Mouse (Mus musculus): ENCODE results near the gene Klhl2. TPM values are rescaled to one million over a fixed set of nuclear protein-coding genes. Genes with fewer than 3 reads are reported as not detected.

Klhl2 gene
- polyA plus RNA-seq, 1 experiment from 2014 or later: 23.3 TPM

GRCm38 (mm10) chr8:64788715-64789114 is 61.1 kb downstream of the Klhl2 start:
- no peak for ATAC-seq (ENCODE audit: low FRiP score)

DNA sequence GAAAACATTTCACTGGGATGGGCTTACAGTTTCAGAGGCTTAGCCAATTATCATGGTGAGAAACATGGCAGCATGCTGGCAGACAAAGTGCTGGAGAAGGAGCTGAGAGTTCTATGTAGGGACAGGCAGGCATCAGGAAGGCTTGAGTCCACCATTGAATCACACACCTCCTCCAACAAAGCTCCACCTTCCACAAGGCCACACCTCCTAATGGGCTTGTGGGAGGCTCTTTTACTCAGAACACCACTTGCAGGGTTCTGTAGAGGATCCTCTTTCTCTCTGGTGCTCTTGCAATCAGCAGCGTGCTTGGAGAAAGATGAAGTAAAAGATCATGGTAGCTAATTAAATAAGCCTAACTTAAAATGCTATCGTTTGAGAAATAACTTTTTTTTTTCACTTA is 63.0 kb downstream of the Klhl2 start:
- no peak for ATAC-seq (ENCODE audit: low FRiP score)
- H3K27me3 ChIP-seq: no peaks in the 10 kb centered on the region
- 91% methylated on average over 2 of the region's 2 CpGs for WGBS
- no peak overlapping the region for H3K4me3 ChIP-seq
- no peak overlapping the region for H3K27ac ChIP-seq
- no peaks in the 10 kb centered on the region for H3K9me3 ChIP-seq
- no peak overlapping the region for H3K4me2 ChIP-seq
- no peak overlapping the region for H3K9ac ChIP-seq
- no peaks in the 10 kb centered on the region for H3K36me3 ChIP-seq
- 0 out of 2 replicates have a peak, but pooled peaks cover 5% of the 10 kb centered on the region for H3K4me1 ChIP-seq (replicated peaks)

More at GRCm38 (mm10) chr8:64788715-64789114, 61.1 kb downstream of the Klhl2 start:
- no peaks in the 10 kb centered on the region for H3K27me3 ChIP-seq
- H3K4me3 ChIP-seq: no peak overlapping the region
- 0 out of 2 replicates have a peak, but pooled peaks cover 5% of the 10 kb centered on the region for H3K4me1 ChIP-seq (replicated peaks)
- no peaks in the 10 kb centered on the region for H3K9me3 ChIP-seq
- H3K36me3 ChIP-seq: no peaks in the 10 kb centered on the region
- no peak overlapping the region for H3K9ac ChIP-seq
- WGBS: 97% methylated on average over 4 of the region's 4 CpGs
- H3K27ac ChIP-seq: no peak overlapping the region
- no peak overlapping the region for H3K4me2 ChIP-seq

DNA sequence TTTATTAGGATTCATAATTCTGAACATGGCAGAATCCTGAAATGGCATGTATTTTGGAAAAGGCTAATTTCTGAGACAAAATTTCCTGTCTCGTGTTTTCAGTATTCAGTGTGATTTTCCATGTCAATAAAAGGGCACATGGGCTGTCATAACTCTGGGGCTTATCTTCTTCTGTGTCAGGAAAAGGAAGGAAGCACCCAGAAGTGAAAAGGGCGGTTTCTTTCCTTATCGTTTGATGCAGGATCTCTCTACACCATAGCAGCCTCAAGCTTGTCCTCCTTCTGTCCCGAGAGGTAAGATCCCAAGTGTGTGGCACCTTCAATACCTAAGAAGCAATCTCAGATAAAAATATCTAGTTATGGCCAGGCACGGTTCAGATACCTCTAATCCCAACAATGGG is 65.6 kb downstream of the Klhl2 start:
- no peaks in the 10 kb centered on the region for H3K36me3 ChIP-seq
- 91% methylated on average over 5 of the region's 5 CpGs for WGBS
- ATAC-seq (ENCODE audit: low FRiP score): no peak
- H3K4me2 ChIP-seq: no peak overlapping the region
- no peak overlapping the region for H3K27ac ChIP-seq
- no peaks in the 10 kb centered on the region for H3K4me1 ChIP-seq (replicated peaks)
- no peak overlapping the region for H3K9ac ChIP-seq
- no peaks in the 10 kb centered on the region for H3K27me3 ChIP-seq
- no peaks in the 10 kb centered on the region for H3K9me3 ChIP-seq
- H3K4me3 ChIP-seq: no peak overlapping the region

DNA sequence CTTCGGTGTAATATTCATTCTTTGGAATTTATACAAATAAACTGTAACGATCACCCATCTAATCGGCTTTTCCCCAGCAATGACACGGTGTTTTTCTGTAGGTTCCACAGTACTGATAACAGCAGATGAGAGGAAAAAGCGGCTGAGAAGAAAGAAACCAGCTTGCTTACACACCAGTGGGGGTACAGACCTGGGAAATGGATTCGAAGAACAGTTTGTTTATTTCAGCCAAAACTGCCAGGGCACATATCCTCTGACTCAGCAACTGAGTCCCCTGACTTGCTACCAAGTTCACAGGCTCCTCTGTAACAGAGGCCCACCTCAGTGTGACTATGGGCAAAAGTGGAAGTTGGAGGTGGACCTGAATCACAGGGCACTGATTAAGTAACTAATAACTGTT is 67.9 kb downstream of the Klhl2 start:
- no peak for ATAC-seq (ENCODE audit: low FRiP score)
- no peak overlapping the region for H3K9ac ChIP-seq
- no peak overlapping the region for H3K27ac ChIP-seq
- 83% methylated on average over 6 of the region's 6 CpGs for WGBS
- no peaks in the 10 kb centered on the region for H3K9me3 ChIP-seq
- H3K27me3 ChIP-seq: no peaks in the 10 kb centered on the region
- H3K4me1 ChIP-seq (replicated peaks): 0 out of 2 replicates have a peak, but pooled peaks cover 2% of the 10 kb centered on the region
- no peak overlapping the region for H3K4me3 ChIP-seq
- no peak overlapping the region for H3K4me2 ChIP-seq
- peaks cover 6% of the 10 kb centered on the region for H3K36me3 ChIP-seq

GRCm38 (mm10) chr8:64777925-64778324 is 71.9 kb downstream of the Klhl2 start:
- Histone ChIP-seq H3K9me3 (no peaks in the 10 kb centered on the region), H3K4me2 (no peak overlapping the region), H3K27me3 (no peaks in the 10 kb centered on the region), H3K9ac (no peak overlapping the region), H3K27ac (no peak overlapping the region), H3K4me1 (replicated peaks) (0 out of 2 replicates have a peak, but pooled peaks cover 2% of the 10 kb centered on the region), H3K4me3 (no peak overlapping the region), H3K36me3 (peaks cover 10% of the 10 kb centered on the region)
- ATAC-seq (ENCODE audit: low FRiP score): no peak
- WGBS: 68% methylated on average over 9 of the region's 9 CpGs

DNA sequence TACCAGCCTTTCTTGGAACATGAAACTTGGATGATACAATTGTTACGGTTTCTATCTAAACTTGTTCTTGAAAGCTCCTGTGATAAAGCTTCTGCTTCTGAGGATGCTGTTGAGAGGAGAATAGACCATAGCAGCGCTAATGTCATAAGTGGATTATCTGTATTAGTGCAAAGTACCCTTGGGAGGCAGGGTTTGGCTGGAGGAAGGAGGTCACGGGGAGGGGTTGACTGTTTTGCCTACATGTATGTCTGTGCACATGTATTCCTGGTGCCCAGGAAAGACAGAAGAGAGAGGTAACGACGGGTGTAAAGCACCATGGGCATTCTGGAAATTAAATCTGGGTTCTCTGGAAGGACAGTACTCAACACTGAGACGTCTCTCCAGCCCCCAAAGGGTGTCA is 75.7 kb downstream of the Klhl2 start:
- Histone ChIP-seq H3K4me1 (replicated peaks) (0 out of 2 replicates have a peak, but pooled peaks cover 2% of the 10 kb centered on the region), H3K9ac (no peak overlapping the region), H3K27me3 (no peaks in the 10 kb centered on the region), H3K9me3 (no peaks in the 10 kb centered on the region), H3K36me3 (peaks cover 10% of the 10 kb centered on the region), H3K4me2 (no peak overlapping the region), H3K4me3 (no peak overlapping the region), H3K27ac (no peak overlapping the region)
- ATAC-seq (ENCODE audit: low FRiP score): no peak
- WGBS: 96% methylated on average over 6 of the region's 6 CpGs

GRCm38 (mm10) chr8:64770814-64771213 is 79.0 kb downstream of the Klhl2 start:
- Histone ChIP-seq H3K4me1 (replicated peaks) (no peaks in the 10 kb centered on the region), H3K36me3 (peaks cover 11% of the 10 kb centered on the region), H3K9me3 (no peaks in the 10 kb centered on the region), H3K27me3 (no peaks in the 10 kb centered on the region), H3K4me2 (no peak overlapping the region), H3K4me3 (no peak overlapping the region), H3K9ac (no peak overlapping the region), H3K27ac (no peak overlapping the region)
- WGBS: 94% methylated on average over 7 of the region's 7 CpGs
- ATAC-seq (ENCODE audit: low FRiP score): no peak

- Histone ChIP-seq H3K9ac (no peak overlapping the region), H3K27me3 (no peaks in the 10 kb centered on the region), H3K4me3 (no peak overlapping the region), H3K4me1 (replicated peaks) (no peaks in the 10 kb centered on the region), H3K9me3 (no peaks in the 10 kb centered on the region), H3K27ac (no peak overlapping the region), H3K36me3 (peaks cover 11% of the 10 kb centered on the region), H3K4me2 (no peak overlapping the region)
- WGBS: 71% methylated on average over 7 of the region's 7 CpGs
- no peak for ATAC-seq (ENCODE audit: low FRiP score)
These were observed 80.2 kb downstream of the Klhl2 start for GRCm38 (mm10) chr8:64769586-64769985.

DNA sequence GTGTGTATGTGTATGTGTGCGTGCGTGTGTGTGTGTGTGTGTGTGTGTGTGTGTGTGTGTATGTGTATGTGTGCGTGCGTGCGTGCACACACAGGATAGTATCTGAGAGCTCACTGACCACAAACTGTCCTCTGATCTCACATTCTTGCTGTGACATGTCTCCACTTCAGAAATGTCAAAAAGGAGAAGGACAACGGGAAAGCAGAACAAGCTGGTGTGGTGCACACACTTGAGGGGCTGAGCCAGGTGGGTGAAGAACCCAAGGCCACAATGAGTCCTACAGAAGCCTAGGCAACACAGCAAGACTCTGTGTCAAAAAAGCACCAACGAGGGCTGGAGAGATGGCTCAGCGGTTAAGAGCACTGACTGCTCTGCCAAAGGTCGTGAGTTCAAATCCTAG is 81.2 kb downstream of the Klhl2 start:
- Histone ChIP-seq H3K9me3 (no peaks in the 10 kb centered on the region), H3K4me1 (replicated peaks) (no peaks in the 10 kb centered on the region), H3K36me3 (peaks cover 10% of the 10 kb centered on the region), H3K4me3 (no peak overlapping the region), H3K4me2 (no peak overlapping the region), H3K9ac (no peak overlapping the region), H3K27ac (no peak overlapping the region), H3K27me3 (no peaks in the 10 kb centered on the region)
- WGBS: 94% methylated on average over 7 of the region's 9 CpGs
- no peak for ATAC-seq (ENCODE audit: low FRiP score)

DNA sequence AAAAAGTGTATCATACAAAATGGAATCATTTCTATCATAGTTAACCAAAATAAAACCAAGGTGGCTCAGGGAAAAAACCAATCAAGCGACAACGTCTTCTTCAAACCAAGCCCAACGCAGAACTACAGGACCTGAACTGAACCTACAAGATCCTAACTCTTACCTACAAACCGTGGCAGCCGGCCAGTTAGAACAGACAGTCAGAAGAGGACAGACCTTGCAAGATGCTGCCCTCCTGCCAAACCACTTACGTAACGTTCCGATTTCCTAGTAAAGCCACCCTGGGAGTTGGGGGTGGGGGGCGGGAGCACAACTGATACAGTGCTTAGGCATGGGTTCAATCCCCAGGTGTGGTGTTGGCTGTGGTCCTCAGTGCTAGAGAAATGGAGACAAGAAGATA is 82.8 kb downstream of the Klhl2 start:
- Histone ChIP-seq H3K27ac (no peak overlapping the region), H3K4me2 (no peak overlapping the region), H3K4me1 (replicated peaks) (no peaks in the 10 kb centered on the region), H3K9ac (no peak overlapping the region), H3K27me3 (no peaks in the 10 kb centered on the region), H3K4me3 (no peak overlapping the region), H3K9me3 (no peaks in the 10 kb centered on the region), H3K36me3 (peaks cover 8% of the 10 kb centered on the region; the same call in 1 of the 2 replicates)
- 96% methylated on average over 9 of the region's 9 CpGs for WGBS
- no peak for ATAC-seq (ENCODE audit: low FRiP score)

DNA sequence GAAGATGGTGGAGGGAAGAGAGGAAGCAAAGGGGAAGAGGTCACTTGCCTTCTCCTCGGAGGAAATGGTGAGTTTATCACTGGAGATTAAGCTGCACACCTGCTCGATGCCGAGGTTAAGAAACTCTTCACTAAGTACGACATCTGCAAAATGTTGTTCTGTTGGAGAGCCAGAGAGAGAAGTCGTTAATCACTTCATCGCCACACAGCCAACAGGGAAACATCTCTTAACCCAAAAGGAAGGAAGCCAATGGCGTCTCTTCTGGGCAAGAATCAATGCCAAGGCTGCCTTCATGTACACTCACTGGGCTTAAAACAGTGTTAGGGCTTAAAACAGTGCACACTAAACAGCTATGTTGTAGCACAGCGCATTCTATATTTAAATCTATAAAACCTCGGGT is 85.7 kb downstream of the Klhl2 start:
- Histone ChIP-seq H3K36me3 (peaks cover 14% of the 10 kb centered on the region), H3K4me2 (no peak overlapping the region), H3K4me3 (no peak overlapping the region), H3K9me3 (no peaks in the 10 kb centered on the region), H3K27me3 (no peaks in the 10 kb centered on the region), H3K27ac (no peak overlapping the region), H3K9ac (no peak overlapping the region), H3K4me1 (replicated peaks) (no peaks in the 10 kb centered on the region)
- ATAC-seq (ENCODE audit: low FRiP score): no peak
- 88% methylated on average over 9 of the region's 9 CpGs for WGBS

GRCm38 (mm10) chr8:64762751-64763150 is 87.1 kb downstream of the Klhl2 start:
- no peaks in the 10 kb centered on the region for H3K27me3 ChIP-seq
- no peak overlapping the region for H3K4me2 ChIP-seq
- ATAC-seq (ENCODE audit: low FRiP score): no peak
- H3K4me3 ChIP-seq: no peak overlapping the region
- no peaks in the 10 kb centered on the region for H3K9me3 ChIP-seq
- H3K27ac ChIP-seq: no peak overlapping the region
- H3K36me3 ChIP-seq: peaks cover 19% of the 10 kb centered on the region
- no peaks in the 10 kb centered on the region for H3K4me1 ChIP-seq (replicated peaks)
- 76% methylated on average over 1 of the region's 1 CpGs for WGBS
- H3K9ac ChIP-seq: no peak overlapping the region

DNA sequence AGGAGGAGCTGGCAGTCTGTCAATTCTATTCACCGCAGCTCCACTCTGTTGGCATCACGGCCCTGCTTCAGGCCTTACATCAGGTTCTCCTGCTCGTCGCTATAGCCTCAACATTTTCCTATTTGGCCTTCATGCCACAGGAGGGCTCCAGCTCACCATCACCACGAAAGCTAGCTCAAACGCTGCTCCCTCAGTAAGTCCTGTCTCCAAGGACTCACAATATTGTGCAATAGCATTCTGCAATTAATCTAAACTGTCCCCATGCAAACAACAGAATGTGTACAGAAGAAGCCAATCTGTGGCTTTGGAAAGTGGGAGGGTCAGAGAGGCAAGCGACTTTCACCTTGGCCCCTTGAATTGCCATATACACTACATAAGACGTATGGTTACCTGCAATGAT is 88.4 kb downstream of the Klhl2 start:
- H3K4me3 ChIP-seq: no peak overlapping the region
- H3K9ac ChIP-seq: no peak overlapping the region
- 68% methylated on average over 8 of the region's 8 CpGs for WGBS
- H3K9me3 ChIP-seq: no peaks in the 10 kb centered on the region
- H3K4me1 ChIP-seq (replicated peaks): no peaks in the 10 kb centered on the region
- peaks cover 19% of the 10 kb centered on the region for H3K36me3 ChIP-seq
- H3K27ac ChIP-seq: no peak overlapping the region
- no peaks in the 10 kb centered on the region for H3K27me3 ChIP-seq
- ATAC-seq (ENCODE audit: low FRiP score): peak; percentile 17; the same call in 1 of the 2 replicates
- H3K4me2 ChIP-seq: no peak overlapping the region
